In the genomic region with DNA sequence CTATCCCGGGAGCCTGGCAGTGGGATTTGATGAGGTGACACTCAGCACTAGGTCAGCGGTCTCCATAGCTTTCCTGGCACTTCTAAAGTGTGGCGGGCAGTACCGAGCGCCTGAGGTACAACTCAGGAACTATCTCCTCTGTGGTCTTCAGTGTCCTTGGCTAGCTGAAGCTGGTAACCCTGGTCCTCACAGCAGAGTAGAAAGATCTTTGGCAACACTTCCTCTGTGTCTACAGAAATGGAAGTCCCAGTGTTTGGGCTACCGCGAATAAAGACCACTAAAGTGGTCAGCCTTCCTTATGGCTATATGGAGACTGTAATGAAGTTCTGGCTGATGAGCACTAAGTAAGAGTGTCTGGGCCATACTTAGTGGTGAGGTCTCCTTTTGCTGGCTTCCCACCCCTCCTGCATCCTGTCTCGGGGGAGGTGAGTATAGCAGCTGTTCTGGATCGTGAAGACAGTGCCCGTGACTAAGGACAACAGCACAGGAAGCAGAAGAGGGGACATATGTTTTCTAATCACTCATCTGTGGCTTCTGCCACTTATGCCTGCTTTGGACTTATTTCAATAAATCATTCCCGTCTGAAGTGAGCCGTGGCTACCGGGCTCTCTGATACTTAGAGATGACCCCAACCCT, we compare ENCODE assay signal across 19 mouse cellular contexts. TPM values are rescaled to one million over a fixed set of nuclear protein-coding genes. Genes with fewer than 3 reads are reported as not detected.
DNase-seq lines count a peak whose midpoint lies in the region; ATAC-seq lines count a peak whose summit lies in the region.
"Had no signal": no experiment of that assay in that cellular context is flagged by ENCODE, and none has a peak within 500 bp of the region (broad histone marks: within the 10 kb centered on the region; RNA-seq: fewer than 3 reads in every experiment).

No protein-coding gene starts in this region.

- 89% methylated on average over 13 of the region's 13 CpGs for WGBS in forebrain, embryonic 14.5 days
- WGBS in forebrain, embryonic 16.5 days = 82% methylated on average over 13 of the region's 13 CpGs
- WGBS in hindbrain, embryonic 16.5 days = 76% methylated on average over 13 of the region's 13 CpGs
- 81% methylated on average over 13 of the region's 13 CpGs for WGBS in hindbrain, embryonic 11.5 days
- WGBS in intestine, embryonic 16.5 days = 67% methylated on average over 13 of the region's 13 CpGs

- ATAC-seq in forebrain, embryonic 14.5 days = no peak
- no peak for ATAC-seq in forebrain, embryonic 16.5 days
- 0 out of 2 replicates have a peak, but pooled peaks have one; percentile 13 for ATAC-seq in hindbrain, embryonic 16.5 days
- no peak for ATAC-seq in hindbrain, embryonic 11.5 days (ENCODE audit: low FRiP score)
- ATAC-seq in intestine, embryonic 16.5 days = no peak
- ATAC-seq in frontal cortex, adult (ENCODE audit: low TSS enrichment) = no peak
- ATAC-seq: midbrain, embryonic 16.5 days had no signal

- H3K9ac ChIP-seq in forebrain, embryonic 14.5 days (ENCODE audit: low read length) = no peak overlapping the region
- H3K9ac ChIP-seq in forebrain, embryonic 16.5 days (replicated peaks; ENCODE audit: low read depth, low read length) = no peak overlapping the region
- H3K9ac ChIP-seq in hindbrain, embryonic 16.5 days (ENCODE audit: low read depth, low read length) = no peak overlapping the region
- no peak overlapping the region for H3K9ac ChIP-seq in hindbrain, embryonic 11.5 days (ENCODE audit: low read depth, low read length)
- H3K9ac ChIP-seq in intestine, embryonic 16.5 days (ENCODE audit: low read depth, low read length) = peak overlapping the region; percentile 31; the same call in 1 of the 2 replicates
- H3K9ac ChIP-seq: hindbrain, embryonic 14.5 days; kidney, embryonic 15.5 days had no signal

- no peak overlapping the region for H3K4me2 ChIP-seq in forebrain, embryonic 14.5 days (ENCODE audit: low read length)
- H3K4me2 ChIP-seq in forebrain, embryonic 16.5 days (ENCODE audit: low read length) = no peak overlapping the region
- no peak overlapping the region for H3K4me2 ChIP-seq in hindbrain, embryonic 16.5 days (ENCODE audit: low read length)
- no peak overlapping the region for H3K4me2 ChIP-seq in hindbrain, embryonic 11.5 days (replicated peaks; ENCODE audit: low read depth, low read length)
- no peak overlapping the region for H3K4me2 ChIP-seq in intestine, embryonic 16.5 days (ENCODE audit: low read depth, low read length)
- H3K4me2 ChIP-seq: hindbrain, embryonic 14.5 days; kidney, embryonic 15.5 days had no signal

- peaks cover 3% of the 10 kb centered on the region; the same call in 1 of the 2 replicates for H3K4me1 ChIP-seq in forebrain, embryonic 14.5 days (ENCODE audit: control insufficient read depth, insufficient read depth, low read length)
- H3K4me1 ChIP-seq in forebrain, embryonic 16.5 days (replicated peaks; ENCODE audit: control insufficient read depth, insufficient read depth, low read length) = peaks cover 17% of the 10 kb centered on the region
- H3K4me1 ChIP-seq in hindbrain, embryonic 16.5 days (ENCODE audit: control insufficient read depth, insufficient read depth, low read depth, low read length) = peaks cover 2% of the 10 kb centered on the region
- H3K4me1 ChIP-seq in hindbrain, embryonic 11.5 days (replicated peaks; ENCODE audit: control insufficient read depth, insufficient read depth, low read length) = no peaks in the 10 kb centered on the region; the same call in 1 of the 2 replicates
- peaks cover 32% of the 10 kb centered on the region for H3K4me1 ChIP-seq in intestine, embryonic 16.5 days (ENCODE audit: control insufficient read depth, insufficient read depth, low read length)

- H3K27me3 ChIP-seq in forebrain, embryonic 14.5 days (replicated peaks; ENCODE audit: control insufficient read depth, insufficient read depth, low read length) = no peaks in the 10 kb centered on the region
- no peaks in the 10 kb centered on the region for H3K27me3 ChIP-seq in forebrain, embryonic 16.5 days (replicated peaks; ENCODE audit: control insufficient read depth, insufficient read depth, low read length)
- no peaks in the 10 kb centered on the region for H3K27me3 ChIP-seq in hindbrain, embryonic 16.5 days (replicated peaks; ENCODE audit: control insufficient read depth, insufficient read depth, low read length)
- no peaks in the 10 kb centered on the region for H3K27me3 ChIP-seq in hindbrain, embryonic 11.5 days (ENCODE audit: control insufficient read depth, insufficient read depth, low read length)
- H3K27me3 ChIP-seq in intestine, embryonic 16.5 days (replicated peaks; ENCODE audit: control insufficient read depth, insufficient read depth, low read length) = no peaks in the 10 kb centered on the region
- H3K27me3 ChIP-seq: kidney, embryonic 15.5 days had no signal

- no peaks in the 10 kb centered on the region for H3K9me3 ChIP-seq in forebrain, embryonic 14.5 days (replicated peaks; ENCODE audit: control insufficient read depth, low read length)
- no peaks in the 10 kb centered on the region for H3K9me3 ChIP-seq in forebrain, embryonic 16.5 days (ENCODE audit: control insufficient read depth, low read length)
- H3K9me3 ChIP-seq in hindbrain, embryonic 16.5 days (ENCODE audit: control insufficient read depth, low read length) = no peaks in the 10 kb centered on the region
- H3K9me3 ChIP-seq in hindbrain, embryonic 11.5 days (ENCODE audit: control insufficient read depth, low read length) = no peaks in the 10 kb centered on the region
- H3K9me3 ChIP-seq in intestine, embryonic 16.5 days (ENCODE audit: control insufficient read depth, low read length) = no peaks in the 10 kb centered on the region
- H3K9me3 ChIP-seq: embryonic facial prominence, embryonic 10.5 days; kidney, embryonic 15.5 days had no signal

- H3K4me3 ChIP-seq in forebrain, embryonic 14.5 days (ENCODE audit: low read depth, low read length) = no peak overlapping the region
- H3K4me3 ChIP-seq in forebrain, embryonic 16.5 days (replicated peaks; ENCODE audit: low read length) = no peak overlapping the region
- no peak overlapping the region for H3K4me3 ChIP-seq in hindbrain, embryonic 16.5 days (ENCODE audit: low read length)
- no peak overlapping the region for H3K4me3 ChIP-seq in hindbrain, embryonic 11.5 days (ENCODE audit: low read depth, low read length)
- no peak overlapping the region for H3K4me3 ChIP-seq in intestine, embryonic 16.5 days (ENCODE audit: low read length)
- H3K4me3 ChIP-seq: embryonic facial prominence, embryonic 10.5 days; kidney, embryonic 15.5 days had no signal

- H3K36me3 ChIP-seq in forebrain, embryonic 14.5 days (ENCODE audit: control insufficient read depth, insufficient read depth, low read length) = no peaks in the 10 kb centered on the region
- no peaks in the 10 kb centered on the region for H3K36me3 ChIP-seq in forebrain, embryonic 16.5 days (ENCODE audit: control insufficient read depth, insufficient read depth)
- no peaks in the 10 kb centered on the region for H3K36me3 ChIP-seq in hindbrain, embryonic 16.5 days (ENCODE audit: control insufficient read depth, insufficient read depth, low read length)
- H3K36me3 ChIP-seq in hindbrain, embryonic 11.5 days (ENCODE audit: control insufficient read depth, insufficient read depth, low read length) = no peaks in the 10 kb centered on the region
- no peaks in the 10 kb centered on the region for H3K36me3 ChIP-seq in intestine, embryonic 16.5 days (ENCODE audit: control insufficient read depth, insufficient read depth, low read length)
- H3K36me3 ChIP-seq: embryonic facial prominence, embryonic 10.5 days; kidney, embryonic 15.5 days had no signal

- peak overlapping the region; percentile 29; the same call in 1 of the 2 replicates for H3K27ac ChIP-seq in forebrain, embryonic 14.5 days (ENCODE audit: low read depth, low read length)
- H3K27ac ChIP-seq in forebrain, embryonic 16.5 days (ENCODE audit: low read length) = no peak overlapping the region
- no peak overlapping the region for H3K27ac ChIP-seq in hindbrain, embryonic 16.5 days (ENCODE audit: low read depth, low read length)
- no peak overlapping the region for H3K27ac ChIP-seq in hindbrain, embryonic 11.5 days (ENCODE audit: low read depth, low read length)
- peak overlapping the region; percentile 72 for H3K27ac ChIP-seq in intestine, embryonic 16.5 days (ENCODE audit: low read length)
- H3K27ac ChIP-seq: kidney, embryonic 15.5 days; macrophage had no signal

- no peak for DNase-seq in forebrain, embryonic 14.5 days (ENCODE audit: low spot score)
- DNase-seq in hindbrain, embryonic 11.5 days (ENCODE audit: low spot score) = no peak
- DNase-seq in 416B (ENCODE audit: low read depth) = peak; percentile 7
- DNase-seq in layer of hippocampus, adult 8-10 months (ENCODE audit: low spot score in 2 of 2) = no peak
- DNase-seq: adrenal gland, adult 8-10 months; B cell, adult 2 months; gastrocnemius, postnatal 10 days; lung, adult 2 months; thymus, postnatal 4 days had no signal

RNA-seq across cellular contexts. Expression of gene Aldh1b1, which starts 10.3 kb away (rescaled TPM):
- 14.0 and 16.4 TPM in 2 replicates for polyA plus RNA-seq in forebrain, embryonic 14.5 days (2014; fragmentation: Nextera tagmentation; extraction: Ambion mirVana)
- 30.9 and 31.8 TPM in 2 replicates for polyA plus RNA-seq in forebrain, embryonic 16.5 days (2015; fragmentation: Nextera tagmentation; extraction: Ambion mirVana)
- polyA plus RNA-seq in hindbrain, embryonic 16.5 days (2015; fragmentation: Nextera tagmentation; extraction: Ambion mirVana) = 20.8 and 22.5 TPM in 2 replicates
- 4.5 and 6.0 TPM in 2 replicates for polyA plus RNA-seq in hindbrain, embryonic 11.5 days (2014; fragmentation: Nextera tagmentation; extraction: Ambion mirVana)
- 638 and 702 TPM in 2 replicates for polyA plus RNA-seq in intestine, embryonic 16.5 days (2015; fragmentation: Nextera tagmentation; extraction: Ambion mirVana)
- total RNA-seq in layer of hippocampus, adult 8-10 months (2022) = 10 to 100 TPM in 1 of 4 experiments, 1 to 10 TPM in 3; 7.3 to 11.5 (median 8.8) TPM

RNA-seq across cellular contexts. Expression of gene Igfbpl1, which starts 38.2 kb away (rescaled TPM):
- polyA plus RNA-seq in forebrain, embryonic 14.5 days (2014; fragmentation: Nextera tagmentation; extraction: Ambion mirVana) = 202 and 210 TPM in 2 replicates
- polyA plus RNA-seq in forebrain, embryonic 16.5 days (2015; fragmentation: Nextera tagmentation; extraction: Ambion mirVana) = 94.2 and 109 TPM in 2 replicates
- polyA plus RNA-seq in hindbrain, embryonic 16.5 days (2015; fragmentation: Nextera tagmentation; extraction: Ambion mirVana) = 20.2 and 27.3 TPM in 2 replicates
- polyA plus RNA-seq in hindbrain, embryonic 11.5 days (2014; fragmentation: Nextera tagmentation; extraction: Ambion mirVana) = 71.4 and 83.2 TPM in 2 replicates
- polyA plus RNA-seq in intestine, embryonic 16.5 days (2015; fragmentation: Nextera tagmentation; extraction: Ambion mirVana) = 0.24 and 0.34 TPM in 2 replicates
- 1 to 10 TPM in 1 of 4 experiments, under 1 TPM in 3; 0.43 to 1.3 (median 0.66) TPM for total RNA-seq in layer of hippocampus, adult 8-10 months (2022)
- polyA plus RNA-seq: macrophage had no signal

RNA-seq across cellular contexts. Expression of gene Stra6l, which starts 59.9 kb away (rescaled TPM):
- polyA plus RNA-seq in forebrain, embryonic 14.5 days (2014; fragmentation: Nextera tagmentation; extraction: Ambion mirVana) = 1.0 and 1.2 TPM in 2 replicates
- 1.6 TPM in 2 replicates for polyA plus RNA-seq in forebrain, embryonic 16.5 days (2015; fragmentation: Nextera tagmentation; extraction: Ambion mirVana)
- 0.29 and 0.36 TPM in 2 replicates for polyA plus RNA-seq in hindbrain, embryonic 16.5 days (2015; fragmentation: Nextera tagmentation; extraction: Ambion mirVana)
- polyA plus RNA-seq in hindbrain, embryonic 11.5 days (2014; fragmentation: Nextera tagmentation; extraction: Ambion mirVana) = 0.75 and 1.0 TPM in 2 replicates
- 9.7 and 13.3 TPM in 2 replicates for polyA plus RNA-seq in intestine, embryonic 16.5 days (2015; fragmentation: Nextera tagmentation; extraction: Ambion mirVana)
- total RNA-seq in layer of hippocampus, adult 8-10 months (2022) = under 1 TPM in 2 of 4 experiments, not detected in 2; 0.13 to 0.14 TPM
- total RNA-seq: left cerebral cortex, postnatal 14 days had no signal

Comparison
In these comparisons a context has a peak if more than half of its experiments do, and no peak if none do; other contexts are left out.
1. H3K27ac ChIP-seq: peak in forebrain, embryonic 14.5 days (single experiment) and intestine, embryonic 16.5 days (single experiment); none in forebrain, embryonic 16.5 days (single experiment), hindbrain, embryonic 16.5 days (single experiment) and hindbrain, embryonic 11.5 days (single experiment).
2. RNA of gene Aldh1b1, which starts 10.3 kb away (polyA plus RNA-seq): 638 to 702 TPM in intestine, embryonic 16.5 days; 30.9 to 31.8 TPM in forebrain, embryonic 16.5 days, 20.8 to 22.5 TPM in hindbrain, embryonic 16.5 days, 14.0 to 16.4 TPM in forebrain, embryonic 14.5 days and 4.5 to 6.0 TPM in hindbrain, embryonic 11.5 days; every median in the first group is over 10 times any median in the second.
3. RNA of gene Igfbpl1, which starts 38.2 kb away (polyA plus RNA-seq): 202 to 210 TPM in forebrain, embryonic 14.5 days, 94.2 to 109 TPM in forebrain, embryonic 16.5 days, 71.4 to 83.2 TPM in hindbrain, embryonic 11.5 days and 20.2 to 27.3 TPM in hindbrain, embryonic 16.5 days; 0.24 to 0.34 TPM in intestine, embryonic 16.5 days; every median in the first group is over 10 times any median in the second.